Mouse (Mus musculus): Measurements from ENCODE around the gene Sema4d.

The Sema4d gene

GRCm38 (mm10) chr13:51753802-51754444, 39.6 kb downstream of the Sema4d start:
- no peak for DNase-seq (ENCODE audit: low spot score)

- no peak for DNase-seq (ENCODE audit: low spot score)
Measured at GRCm38 (mm10) chr13:51753168-51753465, 40.4 kb downstream of the Sema4d start.

GRCm38 (mm10) chr13:51752346-51753167, 41.0 kb downstream of the Sema4d start:
- DNase-seq (ENCODE audit: low spot score), result no peak

DNA sequence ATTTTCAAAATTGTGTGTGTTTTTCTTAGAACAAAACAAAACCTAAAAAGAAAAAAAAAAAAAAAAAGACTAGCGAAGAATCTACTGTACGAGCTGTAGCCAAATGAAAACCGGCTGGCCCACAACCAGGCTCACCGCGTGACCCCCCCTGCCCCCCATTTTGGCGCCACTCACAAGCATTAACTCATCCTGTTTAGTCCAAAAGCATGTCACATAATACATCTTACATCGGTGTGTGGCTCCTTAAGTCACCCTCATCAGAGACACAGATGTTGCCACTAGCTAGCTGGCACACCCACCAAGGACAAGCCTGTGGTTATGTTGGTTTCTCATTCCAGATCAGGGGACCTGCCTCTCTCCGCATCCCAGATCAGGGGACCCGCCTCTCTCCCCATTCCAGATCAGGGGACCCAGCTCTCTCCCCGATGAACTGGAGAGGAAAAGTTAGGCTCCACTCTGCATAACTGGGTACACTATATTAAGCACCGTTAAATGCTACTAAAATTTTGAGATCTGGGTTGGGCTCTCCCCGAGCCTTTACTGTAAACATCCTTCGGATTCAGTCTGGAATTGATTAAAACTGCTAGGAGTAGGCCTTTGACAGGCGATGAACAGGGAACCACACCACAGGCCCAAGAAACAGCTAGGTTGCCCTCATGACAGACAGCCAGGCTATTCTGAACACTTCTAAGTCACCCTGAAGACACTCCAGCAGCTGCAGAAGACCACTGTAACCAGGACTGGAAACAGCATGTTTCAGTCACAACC, 43.8 kb downstream of the Sema4d start:
- no peak for DNase-seq (ENCODE audit: low spot score)

DNA sequence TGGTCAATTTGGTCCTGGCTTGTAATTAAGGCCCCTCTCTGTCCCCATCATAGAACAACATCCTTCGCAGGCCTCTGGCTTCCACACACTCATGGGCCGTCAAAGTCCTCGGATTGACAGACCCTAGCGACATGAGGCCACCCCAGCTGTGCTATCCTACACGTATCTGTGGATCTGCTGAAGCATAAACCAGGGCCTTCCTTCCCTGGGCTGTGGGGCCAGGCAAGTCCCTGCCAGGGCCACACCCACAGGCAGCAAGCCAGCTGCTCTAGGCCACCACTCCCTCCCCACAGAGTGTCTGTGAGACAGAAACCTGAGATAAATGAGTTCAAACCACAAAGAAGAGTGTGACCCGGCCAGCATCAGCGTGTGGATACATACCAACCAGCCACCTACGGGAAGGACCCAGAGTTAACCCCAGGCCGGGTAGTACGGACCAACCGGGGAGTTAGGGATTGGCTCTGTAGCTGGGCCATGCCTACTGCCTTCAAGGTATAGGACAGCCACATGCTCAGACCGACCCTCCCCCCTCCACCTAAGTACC, 45.5 kb downstream of the Sema4d start:
- DNase-seq (ENCODE audit: low spot score), result peak; percentile 63

- no peak for DNase-seq (ENCODE audit: low spot score)
Measured at GRCm38 (mm10) chr13:51747069-51747468, 46.5 kb downstream of the Sema4d start.

DNA sequence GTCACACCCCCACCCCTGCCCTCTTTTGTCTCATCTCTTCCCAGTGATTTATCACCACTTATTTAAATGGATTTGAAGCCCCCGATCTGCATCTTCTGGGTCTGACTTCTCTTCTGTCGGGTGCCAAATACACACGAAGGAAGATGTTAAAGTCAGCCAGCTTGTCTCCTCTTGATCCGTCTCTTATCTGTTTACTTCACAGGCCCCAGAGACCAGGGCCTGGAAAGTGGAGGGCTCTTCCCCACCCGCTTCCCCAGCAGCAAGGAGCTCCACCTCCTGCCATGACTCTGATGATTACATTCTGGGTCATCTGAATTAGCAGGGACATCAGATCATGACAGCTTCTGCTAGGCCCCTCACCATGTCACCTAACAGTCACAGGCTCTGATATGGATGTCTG, 47.7 kb downstream of the Sema4d start:
- no peak for DNase-seq (ENCODE audit: low spot score)

DNA sequence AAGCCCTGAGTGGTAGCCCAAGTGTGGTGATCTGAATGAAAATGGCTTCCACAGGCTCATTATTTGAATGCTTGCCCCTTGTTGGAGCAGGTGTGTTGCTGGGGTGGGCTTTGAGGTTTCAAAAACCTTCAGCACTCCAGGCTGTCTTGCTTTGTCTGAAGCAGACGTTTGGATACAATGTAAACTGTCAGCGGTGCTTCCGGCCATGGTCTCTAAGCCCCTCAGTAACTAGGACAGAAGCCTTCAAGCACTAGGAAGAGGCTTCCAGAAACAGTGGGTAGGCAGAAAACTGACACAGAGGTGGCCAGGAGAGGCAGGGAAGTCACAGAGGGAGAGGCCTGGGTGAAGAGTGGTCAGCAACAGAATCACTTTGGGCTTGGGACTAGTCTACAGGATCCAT, 49.7 kb downstream of the Sema4d start:
- no peak for DNase-seq (ENCODE audit: low spot score)

DNA sequence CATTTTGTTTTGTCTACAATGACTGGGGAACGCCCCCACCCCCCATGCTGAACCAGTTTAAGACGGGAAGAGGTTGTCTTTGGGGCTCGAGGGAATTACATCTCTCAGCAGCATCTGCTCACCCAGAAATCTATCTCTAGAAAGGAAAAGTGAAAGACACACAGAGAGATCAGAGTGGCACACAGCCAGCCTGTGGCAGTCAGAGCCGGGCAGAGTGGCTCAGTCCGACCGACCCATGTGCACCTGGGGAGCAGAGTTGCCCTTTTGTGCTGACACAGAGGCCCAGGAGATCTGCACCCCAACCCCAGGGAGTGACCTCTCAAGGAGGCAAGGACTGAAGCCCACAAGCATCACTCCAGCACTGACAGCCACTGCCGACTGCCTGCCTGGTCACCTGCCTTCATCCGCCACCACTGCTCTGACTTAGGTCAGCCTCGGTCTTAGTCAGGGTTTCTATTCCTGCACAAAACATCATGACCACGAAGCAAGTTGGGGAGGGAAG, 50.9 kb downstream of the Sema4d start:
- DNase-seq (ENCODE audit: low spot score), result no peak

- no peak for DNase-seq (ENCODE audit: low spot score)
Measured at GRCm38 (mm10) chr13:51740776-51741175, 52.8 kb downstream of the Sema4d start.

DNA sequence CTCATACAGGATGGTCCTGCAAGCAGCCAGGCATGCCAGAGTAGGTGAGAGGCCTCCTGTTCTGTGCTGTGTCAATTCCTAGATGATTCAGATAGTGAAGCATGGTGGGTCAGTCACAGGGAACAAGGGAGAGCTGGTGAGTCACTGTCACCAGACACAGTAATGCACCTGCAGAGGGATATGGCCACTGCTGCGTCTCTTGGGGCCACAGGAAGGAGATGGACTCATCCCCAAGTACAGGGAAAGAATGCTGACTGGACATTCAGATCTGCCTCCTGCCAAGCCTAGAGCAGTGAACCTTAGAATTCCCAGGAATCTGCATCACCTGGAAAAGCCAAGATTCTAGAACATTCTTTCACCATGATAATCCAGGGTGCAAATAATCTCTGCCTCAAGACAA, 53.8 kb downstream of the Sema4d start:
- DNase-seq (ENCODE audit: low spot score), result no peak

GRCm38 (mm10) chr13:51738531-51739117, 54.9 kb downstream of the Sema4d start:
- DNase-seq (ENCODE audit: low spot score), result no peak

DNA sequence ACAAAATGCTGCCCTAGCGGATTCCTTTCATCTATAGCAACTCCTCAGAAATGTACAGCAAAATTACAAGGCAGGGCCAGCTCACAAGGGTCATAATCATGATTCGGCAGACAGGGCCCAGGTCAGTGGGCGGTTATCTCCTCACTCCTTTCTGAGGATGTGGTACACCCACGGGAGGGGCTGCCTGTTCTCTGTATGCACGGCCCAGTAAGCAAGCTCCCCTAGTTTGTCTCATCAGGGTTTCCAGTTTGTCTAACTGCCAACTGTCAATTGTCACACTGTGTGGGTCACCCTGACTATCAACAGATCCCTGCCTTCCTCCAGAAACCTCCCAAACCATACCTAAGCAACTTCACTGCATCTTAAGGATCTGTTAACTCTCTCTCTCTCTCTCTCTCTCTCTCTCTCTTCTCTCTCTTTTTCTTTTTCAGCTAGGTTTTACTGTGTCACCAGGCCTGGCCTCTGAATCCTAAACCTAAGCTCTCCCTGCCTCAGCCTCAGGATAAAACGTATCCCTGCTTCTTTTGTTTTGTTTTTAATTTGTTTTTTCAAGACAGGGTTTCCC, 55.5 kb downstream of the Sema4d start:
- DNase-seq (ENCODE audit: low spot score), result no peak

- no peak for DNase-seq (ENCODE audit: low spot score)
Measured at GRCm38 (mm10) chr13:51737033-51737948, 56.3 kb downstream of the Sema4d start.

DNA sequence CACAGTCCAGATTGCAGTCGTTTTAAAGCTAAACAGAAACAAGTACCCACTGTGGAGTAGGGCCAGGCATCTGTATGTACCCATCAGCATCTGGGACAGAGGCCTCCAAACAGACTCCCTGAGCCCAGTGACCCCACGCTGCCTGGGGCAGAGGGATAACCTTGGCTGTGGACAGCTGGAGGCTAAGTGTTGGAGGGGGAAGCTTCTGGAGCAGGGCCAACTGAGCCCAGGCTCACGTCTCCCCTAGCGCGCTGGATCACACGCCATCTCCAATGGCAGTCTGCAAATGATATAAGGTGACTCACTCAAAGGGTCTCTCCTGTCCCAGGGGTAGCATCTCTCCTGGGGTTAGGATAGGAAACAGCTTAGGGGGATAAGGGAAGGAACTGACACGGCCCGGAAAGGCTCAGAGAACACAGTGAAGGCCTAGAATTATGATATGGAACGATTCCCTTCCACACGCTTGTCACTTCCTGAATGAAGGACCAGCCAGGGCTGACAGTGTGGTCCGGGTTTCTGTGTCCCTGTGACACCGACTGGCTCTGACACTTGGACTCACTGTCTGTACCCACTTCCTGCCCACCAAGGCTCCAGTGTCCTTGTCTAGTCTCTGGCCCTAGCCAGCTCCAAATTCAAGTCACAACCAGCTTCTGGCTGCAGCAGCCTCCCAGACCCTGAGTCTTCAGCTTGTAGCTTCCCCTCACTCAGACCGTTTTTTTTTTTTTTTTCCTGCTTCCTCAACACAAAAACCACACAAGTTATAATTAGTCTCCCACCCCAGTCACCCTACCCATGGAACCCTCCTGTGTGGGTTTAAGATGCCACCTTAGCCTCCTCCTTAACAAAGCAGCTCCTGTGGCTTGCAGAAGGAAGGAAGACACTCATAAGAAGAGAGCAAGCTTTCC, 57.3 kb downstream of the Sema4d start:
- peak; percentile 58 for DNase-seq (ENCODE audit: low spot score)

- DNase-seq (ENCODE audit: low spot score), result no peak
Measured at GRCm38 (mm10) chr13:51734556-51734955, 59.0 kb downstream of the Sema4d start.

DNA sequence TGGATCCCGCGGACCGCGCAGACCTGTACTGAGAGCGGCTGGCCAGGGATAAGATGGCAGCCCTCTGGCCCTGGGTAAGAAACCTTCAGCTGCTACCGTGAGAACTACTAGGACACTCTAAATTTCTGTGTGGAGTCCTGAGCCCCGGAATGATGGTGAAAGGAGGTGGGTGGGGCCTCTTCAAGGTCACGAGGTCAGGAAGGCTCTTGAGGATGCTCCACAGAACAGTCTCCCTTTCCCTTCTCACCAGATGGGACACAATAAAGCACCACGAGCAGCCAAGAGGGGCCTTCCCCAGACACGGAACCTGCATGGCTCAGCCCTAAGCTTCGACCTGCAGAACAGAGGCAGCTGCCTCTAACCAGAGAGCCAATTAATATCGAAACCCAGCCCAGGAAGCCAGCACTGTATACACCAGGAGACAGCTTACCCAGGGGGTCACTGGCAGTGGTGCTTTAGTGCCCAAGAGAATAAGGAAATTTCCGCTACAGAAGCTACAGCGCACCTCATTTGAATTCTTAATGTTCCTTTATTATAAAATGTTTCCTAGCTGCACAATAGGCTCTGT, 61.4 kb downstream of the Sema4d start:
- DNase-seq (ENCODE audit: low spot score), result no peak

DNA sequence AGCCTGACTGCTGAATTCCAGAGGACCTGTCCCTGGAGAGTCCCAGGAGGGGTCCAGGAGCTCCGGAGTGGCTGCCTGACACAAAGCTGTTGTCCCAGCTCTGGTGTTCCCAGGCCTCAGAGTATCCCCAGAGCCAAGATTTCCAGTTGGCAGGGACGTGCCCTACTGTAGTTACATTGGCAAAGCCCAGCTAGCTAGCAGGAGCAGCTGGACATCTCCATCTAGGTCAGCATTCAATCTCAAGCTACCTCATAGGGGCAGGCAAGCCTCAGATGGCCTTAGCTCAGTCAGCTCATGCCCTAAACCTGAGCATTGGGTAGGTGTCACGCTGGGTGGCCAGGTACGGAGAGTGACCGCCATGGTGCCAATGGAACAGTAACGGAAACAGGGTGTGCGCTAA, 62.1 kb downstream of the Sema4d start:
- no peak for DNase-seq (ENCODE audit: low spot score)

- DNase-seq (ENCODE audit: low spot score), result no peak
Measured at GRCm38 (mm10) chr13:51729887-51730361, 63.6 kb downstream of the Sema4d start.

Measured in ovary, postnatal 36 days (tissue).